Mouse (Mus musculus) gastrocnemius, postnatal 4 days (tissue): Measurements from ENCODE around the gene Ldlr. TPM values are rescaled to one million over a fixed set of nuclear protein-coding genes. Genes with fewer than 3 reads are reported as not detected.
"Not testable (repeated sequence)": the region's sequence is repeated elsewhere in the genome, so short reads cannot be mapped to it uniquely, and the experiment has no call there.

Experiments used
- DNase-seq, 2 experiments: peaks; one replicate each; pipeline ENCODE4 v3.0.0; 2021 to 2022; ENCODE audit warnings: low spot score in 2 of 2, mixed read lengths in 2 of 2
- total RNA-seq, 2 experiments: library from RNA; stranded (reverse); gene quantifications; 2 replicates each; pipeline ENCODE4 v1.2.3; 2021

The Ldlr gene
- total RNA-seq, 2 experiments from 2014 or later, result 25.6 to 37.2 TPM

DNA sequence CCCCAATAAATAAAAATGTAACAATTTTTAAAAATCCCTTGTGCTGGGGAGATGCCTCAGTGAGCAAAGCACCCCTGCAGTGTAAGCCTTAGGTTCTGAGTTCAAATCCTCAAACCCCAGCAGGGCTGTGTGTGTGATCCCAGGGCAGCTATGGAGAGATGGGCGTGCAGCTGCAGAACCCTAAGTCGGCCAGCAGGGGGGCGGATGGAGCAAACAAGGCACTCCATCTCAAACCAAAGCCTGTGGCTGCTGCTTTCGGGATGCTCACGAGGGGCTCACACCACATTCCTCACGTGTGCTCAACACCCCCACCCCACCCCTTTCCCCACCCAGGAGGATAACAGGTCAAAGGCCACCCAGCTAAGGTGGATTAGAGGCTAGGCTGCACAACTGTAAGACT, 63.6 kb downstream of the Ldlr start:
- peak in 1 of 2 experiments; percentile 75 for DNase-seq

DNA sequence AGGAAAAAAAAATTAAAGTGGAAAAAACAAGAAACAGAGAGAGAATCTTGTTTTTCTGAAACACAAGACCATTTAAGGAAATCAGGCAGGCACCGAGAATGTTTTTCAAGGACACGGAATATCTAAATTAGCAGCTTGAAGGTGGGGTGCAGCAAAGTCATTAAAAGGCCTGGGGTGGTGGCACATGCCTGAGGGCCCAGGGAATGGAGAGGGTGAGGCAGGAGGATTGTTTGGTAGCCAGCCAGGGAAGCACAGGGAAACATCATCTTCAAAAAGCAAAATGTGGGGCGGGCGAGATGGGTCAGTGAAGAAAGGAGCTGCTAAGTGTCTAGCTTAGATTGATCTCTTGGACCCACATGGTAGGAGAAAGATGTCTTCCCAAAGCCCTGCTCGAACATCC, 64.4 kb downstream of the Ldlr start:
- no peak for DNase-seq

DNA sequence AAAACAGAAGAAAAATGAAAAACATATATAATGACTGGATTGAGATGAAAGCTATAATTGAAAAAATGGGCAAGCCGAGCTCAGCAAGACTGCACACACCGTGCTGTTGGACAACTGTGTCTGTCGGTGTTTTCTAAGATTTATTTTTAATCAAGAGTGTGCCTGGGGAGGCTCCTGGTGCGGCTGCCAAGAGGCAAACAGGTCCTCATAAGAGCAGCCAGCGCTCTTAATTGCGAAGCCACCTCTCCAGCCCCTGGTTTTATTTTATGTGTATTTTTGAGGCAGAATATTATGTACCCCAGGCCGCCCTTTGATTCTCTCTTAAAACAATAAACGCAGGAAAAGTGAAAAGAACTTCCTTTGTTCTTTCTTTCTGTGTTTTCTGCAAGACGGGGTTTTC, 65.0 kb downstream of the Ldlr start:
- DNase-seq, result no peak

DNA sequence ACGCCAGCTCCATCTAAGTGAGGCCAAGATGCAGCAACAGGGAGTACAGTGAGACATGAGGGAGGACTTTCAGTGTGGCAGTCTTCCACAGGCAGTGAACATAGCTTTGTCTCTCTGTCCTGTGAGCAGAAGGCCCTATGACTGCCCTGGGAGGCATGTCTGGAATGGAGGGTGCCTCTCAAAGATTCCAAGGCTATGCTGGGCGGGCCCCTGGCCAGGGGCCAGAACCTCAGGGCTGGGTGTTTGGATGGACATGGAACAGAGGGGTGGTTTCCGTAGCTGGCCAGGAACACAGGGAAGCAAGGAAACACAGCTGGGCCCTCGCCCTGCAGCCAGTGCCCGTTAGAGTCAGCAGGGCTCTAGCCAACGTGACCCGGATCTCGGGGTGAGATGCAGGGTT, 68.6 kb downstream of the Ldlr start:
- peak in 1 of 2 experiments; percentile 66 for DNase-seq

DNA sequence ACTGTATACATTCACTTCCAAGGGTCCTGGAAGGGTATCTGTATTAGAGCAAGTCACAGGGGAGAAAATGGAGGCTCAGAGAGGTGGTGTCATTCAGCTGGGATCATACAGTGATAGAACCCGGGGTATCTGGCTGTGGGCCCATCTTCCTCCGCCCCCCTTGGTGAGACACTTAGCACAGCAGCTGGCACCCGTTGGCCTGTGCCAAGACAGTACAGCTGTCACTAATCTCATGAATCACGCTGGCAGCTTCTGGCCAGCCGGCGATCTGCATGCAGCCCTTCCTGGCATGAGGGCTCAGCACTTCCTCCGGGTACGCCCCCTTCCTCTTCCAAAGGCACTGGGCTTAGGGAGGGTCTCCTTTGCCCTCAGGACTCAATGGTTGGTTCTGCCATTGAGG, 69.4 kb downstream of the Ldlr start:
- peak in 1 of 2 experiments; percentile 77 for DNase-seq

DNA sequence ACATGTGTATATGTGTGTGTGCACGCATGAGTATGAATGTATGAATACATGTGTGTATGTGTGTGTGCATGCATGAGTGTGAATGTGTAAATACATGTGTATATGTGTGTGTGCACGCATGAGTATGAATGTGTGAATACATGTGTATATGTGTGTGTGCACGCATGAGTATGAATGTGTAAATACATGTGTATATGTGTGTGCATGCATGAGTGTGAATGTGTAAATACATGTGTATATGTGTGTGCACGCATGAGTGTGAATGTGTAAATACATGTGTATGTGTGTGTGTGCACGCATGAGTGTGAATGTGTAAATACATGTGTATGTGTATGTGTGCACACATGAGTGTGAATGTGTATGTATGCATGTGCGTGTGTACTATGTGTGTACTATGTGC, 70.2 kb downstream of the Ldlr start:
- not testable (repeated sequence) for DNase-seq

DNA sequence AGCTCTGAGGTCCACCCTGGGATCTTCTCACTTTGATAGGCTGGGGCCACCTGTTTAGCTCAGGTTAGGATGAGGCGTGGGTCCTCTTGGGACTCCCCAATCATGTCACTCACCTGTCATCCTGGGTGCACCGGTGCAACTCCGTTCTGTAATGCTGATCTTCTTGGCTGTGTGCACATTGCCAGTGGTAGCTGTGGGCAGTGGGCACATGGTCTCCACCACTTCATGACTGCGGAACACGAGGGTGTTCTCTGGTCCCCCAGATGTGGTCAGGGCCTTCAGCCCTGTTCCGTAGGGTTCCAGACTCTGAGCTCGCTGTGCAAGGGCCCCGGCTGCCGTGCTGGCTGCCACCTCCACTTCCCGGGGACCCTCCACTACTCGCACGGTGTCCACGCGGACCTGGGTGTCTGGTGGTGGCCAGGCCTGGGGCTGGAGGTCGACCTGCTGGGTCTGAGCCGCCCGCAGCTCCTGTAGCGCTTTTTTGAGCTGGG, 71.1 kb downstream of the Ldlr start:
- DNase-seq, result no peak

DNA sequence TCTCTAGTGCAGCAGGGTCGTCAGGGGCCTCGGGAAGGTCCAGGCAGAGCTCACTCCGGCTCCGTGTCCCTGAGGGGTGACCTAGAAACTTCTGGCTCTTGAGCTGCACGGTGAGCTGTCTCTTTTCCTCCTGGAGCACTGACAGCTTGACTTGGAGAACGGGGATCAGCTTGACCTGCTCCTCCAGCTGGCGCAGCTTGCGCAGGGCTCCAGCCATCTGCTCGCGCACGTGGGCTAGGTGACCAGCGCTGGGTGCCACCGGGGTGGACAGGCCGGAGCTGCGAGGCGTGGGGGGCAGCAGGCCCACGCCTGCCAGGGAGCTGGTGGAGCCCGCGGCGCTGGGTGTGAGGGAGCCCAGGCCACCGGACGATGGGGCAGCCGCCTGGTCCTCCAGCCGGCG, 71.6 kb downstream of the Ldlr start:
- no peak for DNase-seq

DNA sequence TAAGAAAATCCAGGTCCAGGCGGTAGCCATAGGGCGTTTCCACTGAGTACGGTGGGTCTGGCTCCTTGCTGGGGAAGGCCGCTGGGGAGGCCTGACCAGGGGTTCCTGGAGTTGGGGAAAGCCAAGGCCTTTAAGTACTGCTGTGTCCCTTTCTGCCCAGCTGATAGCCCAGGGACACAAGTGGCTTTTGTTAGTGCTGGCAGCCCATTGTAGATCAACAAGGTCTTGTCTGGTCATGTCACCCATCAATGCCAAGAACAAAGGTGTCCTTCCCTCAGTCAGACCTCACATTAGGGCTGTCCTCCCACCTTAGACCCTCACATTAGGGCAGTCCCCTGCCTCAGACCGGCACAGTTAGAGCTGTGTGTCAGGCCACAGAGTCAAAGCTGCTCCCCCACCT, 72.3 kb downstream of the Ldlr start:
- no peak for DNase-seq

DNA sequence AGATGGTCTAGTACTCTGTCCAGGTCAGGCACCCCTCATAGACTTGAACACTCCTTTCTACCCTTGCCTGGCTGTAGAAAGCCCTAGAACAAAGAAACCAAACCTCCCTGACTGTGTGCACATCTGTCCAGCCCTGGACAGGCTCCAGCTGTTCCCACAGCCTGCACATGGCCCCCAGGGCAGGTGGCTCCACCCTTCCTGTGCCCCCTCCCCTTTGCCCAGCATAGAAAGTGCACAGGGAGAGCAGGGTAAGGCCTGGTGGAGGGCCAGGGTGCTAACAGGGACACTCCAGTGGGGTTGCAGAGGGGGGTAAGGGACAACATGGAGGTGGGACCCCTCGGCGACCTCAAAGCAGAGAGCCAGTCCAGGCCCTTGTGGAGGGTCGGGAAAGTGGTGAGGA, 73.0 kb downstream of the Ldlr start:
- no peak for DNase-seq

DNA sequence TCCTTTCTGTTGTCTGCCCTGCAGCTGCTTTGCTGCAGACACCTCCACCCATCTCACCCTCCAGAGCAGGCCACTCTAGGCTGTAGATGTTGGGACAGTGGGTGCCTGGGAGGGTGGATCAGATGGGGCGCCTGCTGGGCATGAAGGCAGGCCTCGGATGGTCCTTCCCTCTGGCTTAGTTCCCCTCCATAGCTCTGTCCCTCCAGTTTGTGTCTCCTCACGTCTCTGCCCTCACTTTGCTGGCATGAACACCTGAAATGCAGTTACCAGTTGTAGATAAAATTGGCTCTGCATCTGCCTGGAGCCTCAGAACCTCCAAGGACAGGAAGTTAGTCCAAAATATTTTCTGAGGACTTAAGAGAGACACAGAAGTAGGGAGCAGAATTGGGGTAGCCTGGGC, 73.6 kb downstream of the Ldlr start:
- DNase-seq, result no peak

DNA sequence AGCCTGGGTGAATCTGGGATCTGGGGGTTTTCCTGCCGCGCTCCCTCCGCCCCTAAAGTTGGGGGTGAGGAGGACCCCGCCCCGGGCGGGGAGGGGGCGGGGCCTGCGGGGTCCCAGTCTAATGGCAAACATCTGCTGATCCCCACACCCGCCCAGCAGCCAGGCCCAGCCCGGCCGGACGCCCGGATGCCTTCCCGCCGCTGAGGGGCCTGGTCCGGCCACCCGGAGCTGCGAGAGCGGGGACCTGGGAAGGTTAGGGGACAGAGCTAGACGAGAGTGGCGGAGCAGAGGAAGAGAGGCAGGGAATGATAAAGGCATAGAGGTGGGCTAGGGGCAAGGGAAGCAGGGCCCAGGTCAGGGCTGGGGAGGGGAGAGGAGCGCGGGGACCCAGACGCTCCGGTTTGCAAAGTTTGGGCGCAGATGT, 74.7 kb downstream of the Ldlr start:
- peak; percentile 82 to 87 for DNase-seq

DNA sequence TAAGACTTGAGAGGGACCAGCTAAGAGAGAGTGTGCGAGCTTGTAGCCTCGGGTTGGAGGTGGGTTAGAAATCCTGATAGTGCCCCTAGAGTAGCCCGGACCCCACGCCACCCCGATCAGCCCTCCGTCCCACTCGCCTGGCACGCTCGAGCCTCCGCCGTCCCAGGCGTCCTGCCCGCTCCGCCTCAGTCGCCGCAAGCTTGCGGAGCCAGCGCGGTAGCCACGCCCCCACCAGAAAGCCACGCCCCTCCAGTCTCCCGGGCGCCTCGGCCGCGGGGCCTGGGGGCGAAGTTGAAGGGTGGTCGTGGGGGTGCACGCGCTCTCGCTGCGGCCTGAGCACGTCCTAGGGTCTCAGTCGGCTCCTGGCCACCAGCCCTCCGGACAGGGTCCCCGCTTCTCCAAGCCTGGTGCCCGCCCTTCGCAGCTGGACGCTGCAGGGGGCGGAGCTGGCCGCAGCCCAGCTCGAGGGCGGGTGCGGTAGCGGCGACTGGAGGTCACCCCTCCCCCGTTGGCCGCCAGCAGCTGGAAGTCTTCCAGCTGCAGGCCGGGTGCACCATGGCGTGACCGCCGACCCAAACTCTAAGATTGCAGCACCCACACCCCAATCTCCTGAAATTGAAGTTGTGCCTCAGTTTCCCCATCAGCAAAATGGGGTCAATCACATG, 75.2 kb downstream of the Ldlr start, which contains the start of gene Kank2:
Gene Kank2 (minus strand): TSS at position 400 of the 665 bp plus-strand sequence.
- peak; percentile 86 to 94 for DNase-seq

DNA sequence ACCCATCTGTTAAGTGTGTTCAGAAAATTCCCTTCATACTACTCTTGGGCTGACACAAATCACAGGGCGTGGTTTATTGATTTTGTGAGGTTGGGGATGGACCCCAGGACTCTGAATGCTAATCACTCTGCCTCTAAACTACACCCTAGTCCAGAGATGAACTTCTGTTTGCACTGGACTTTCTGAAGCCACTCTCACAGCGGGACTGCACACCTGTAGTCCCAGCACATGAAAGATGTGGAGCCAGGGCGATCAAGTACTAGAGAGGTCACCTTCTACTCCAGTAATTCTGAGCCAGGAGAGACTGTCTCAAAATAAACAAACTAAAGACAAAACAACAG, 75.7 kb downstream of the Ldlr start:
- no peak for DNase-seq

Other genes with a start within 250 kb of the Ldlr start
- 10 to 100 TPM; 38.3 to 40.6 TPM for gene Tmed1, start 213.2 kb upstream of the Ldlr start, total RNA-seq
- 1 to 10 TPM; 1.9 to 2.0 TPM for gene AB124611, start 197.3 kb upstream of the Ldlr start, total RNA-seq
- 10 to 100 TPM; 81.9 to 91.2 TPM for gene Carm1, start 176.6 kb upstream of the Ldlr start, total RNA-seq
- 10 to 100 TPM; 46.6 to 51.3 TPM for gene Timm29, start 130.8 kb upstream of the Ldlr start, total RNA-seq
- 1 to 10 TPM; 5.3 to 6.1 TPM for gene Yipf2, start 130.7 kb upstream of the Ldlr start, total RNA-seq
- 10 to 100 TPM; 65.7 to 66.7 TPM for gene Smarca4, start 107.3 kb upstream of the Ldlr start, total RNA-seq
- gene Spc24, start 36.8 kb downstream of the Ldlr start, total RNA-seq, result 10 to 100 TPM; 10.8 to 14.2 TPM
- gene Kank2, start 75.3 kb downstream of the Ldlr start, total RNA-seq, result 10 to 100 TPM; 48.1 to 49.1 TPM
- under 1 TPM in 1 of 2 experiments, not detected in 1; 0.54 TPM for gene Angptl8, start 112.0 kb downstream of the Ldlr start, total RNA-seq
- gene Dock6, start 129.2 kb downstream of the Ldlr start, total RNA-seq, result 10 to 100 TPM; 34.3 to 44.5 TPM
- 10 to 100 TPM; 12.6 to 16.1 TPM for gene Rab3d, start 194.7 kb downstream of the Ldlr start, total RNA-seq
- gene Ccdc159, start 204.0 kb downstream of the Ldlr start, total RNA-seq, result 1 to 10 TPM in 1 of 2 experiments, under 1 TPM in 1; 0.98 to 1.3 TPM
- gene Tmem205, start 204.1 kb downstream of the Ldlr start, total RNA-seq, result 10 to 100 TPM; 18.9 to 21.4 TPM
- gene Plppr2, start 213.6 kb downstream of the Ldlr start, total RNA-seq, result 1 to 10 TPM; 4.4 to 4.8 TPM
- 1 to 10 TPM; 5.2 to 6.3 TPM for gene Swsap1, start 232.3 kb downstream of the Ldlr start, total RNA-seq
- gene Epor, start 240.0 kb downstream of the Ldlr start, total RNA-seq, result 1 to 10 TPM; 6.5 to 7.5 TPM